Mouse (Mus musculus): ENCODE measurements around the gene Usp29.

Gene Usp29

GRCm38 (mm10) chr7:6816706-6817376, 86.5 kb downstream of the Usp29 start:
- DNase-seq (ENCODE audit: low read depth, low spot score): peak; percentile 65

- no peak for DNase-seq (ENCODE audit: low read depth, low spot score)
These were observed 89.9 kb downstream of the Usp29 start for GRCm38 (mm10) chr7:6820296-6820695.

GRCm38 (mm10) chr7:6822633-6823032, 92.3 kb downstream of the Usp29 start:
- DNase-seq (ENCODE audit: low read depth, low spot score): no peak

DNA sequence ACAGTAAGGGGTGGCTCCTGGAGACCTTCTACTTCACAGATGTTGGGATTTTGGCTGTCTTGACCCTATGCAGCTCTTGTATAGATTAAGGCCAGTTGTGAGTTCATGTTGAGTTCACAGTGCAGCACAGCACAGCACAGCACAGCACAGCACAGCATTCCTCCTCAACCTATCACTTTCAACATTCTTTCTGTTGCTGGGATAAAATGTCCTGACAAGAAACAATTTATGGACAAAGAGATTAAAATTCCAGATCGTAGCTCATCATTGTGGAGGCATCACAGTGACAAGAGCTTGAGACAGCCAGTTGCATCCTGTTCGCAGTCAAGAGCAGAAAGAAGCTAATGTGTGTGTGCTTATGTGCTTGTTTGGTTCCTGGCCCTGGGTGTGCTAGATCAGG, 93.3 kb downstream of the Usp29 start:
- DNase-seq (ENCODE audit: low read depth, low spot score): no peak

- DNase-seq (ENCODE audit: low read depth, low spot score): no peak
These were observed 95.7 kb downstream of the Usp29 start for GRCm38 (mm10) chr7:6825966-6826647.

GRCm38 (mm10) chr7:6829148-6829547, 98.8 kb downstream of the Usp29 start:
- peak; percentile 79 for DNase-seq (ENCODE audit: low read depth, low spot score)

DNA sequence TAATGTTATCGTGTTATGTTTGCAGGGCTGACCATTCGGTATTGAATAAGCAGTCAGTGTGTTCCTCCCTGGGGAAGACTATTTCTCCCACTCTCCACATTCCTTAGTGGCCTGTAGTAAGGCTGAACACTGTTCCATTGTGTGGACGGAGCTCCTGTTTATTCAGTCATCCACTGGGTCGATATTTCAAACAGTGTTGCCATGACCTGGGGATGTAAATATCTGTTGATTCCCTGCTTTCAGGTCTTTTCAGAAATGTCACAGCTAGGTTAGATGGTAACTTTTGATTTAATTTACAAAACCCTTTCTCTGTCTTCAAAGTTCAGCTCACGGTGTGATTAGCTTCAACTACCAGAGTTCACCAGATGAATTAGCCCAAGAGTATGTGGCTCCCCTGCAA, 104.6 kb downstream of the Usp29 start:
- no peak for DNase-seq (ENCODE audit: low read depth, low spot score)

DNA sequence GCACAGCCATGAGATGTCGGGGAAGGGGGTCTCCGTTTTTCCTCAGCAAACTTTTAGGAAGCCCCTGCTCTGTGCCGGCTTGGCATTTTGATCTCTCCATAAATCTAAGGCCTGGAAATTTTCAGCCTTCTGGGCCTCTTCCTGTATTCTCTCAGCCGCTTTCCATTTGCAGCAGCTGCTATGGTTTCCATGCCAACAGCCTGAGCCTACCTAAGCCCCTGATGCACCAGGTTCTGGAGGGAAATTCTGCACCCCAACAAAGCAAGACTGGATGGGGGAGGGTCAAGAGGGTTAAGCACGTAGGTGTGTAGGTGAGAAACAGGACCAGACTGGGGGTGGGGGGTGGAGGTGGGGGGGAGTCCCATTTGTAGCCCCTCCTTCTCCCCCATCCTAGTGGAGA, 105.0 kb downstream of the Usp29 start:
- peak; percentile 65 for DNase-seq (ENCODE audit: low read depth, low spot score)

- no peak for DNase-seq (ENCODE audit: low read depth, low spot score)
These were observed 107.0 kb downstream of the Usp29 start for GRCm38 (mm10) chr7:6837297-6837925.

GRCm38 (mm10) chr7:6837926-6838554, 107.7 kb downstream of the Usp29 start:
- no peak for DNase-seq (ENCODE audit: low read depth, low spot score)

GRCm38 (mm10) chr7:6840860-6841259, 110.5 kb downstream of the Usp29 start:
- DNase-seq (ENCODE audit: low read depth, low spot score): peak; percentile 73

- no peak for DNase-seq (ENCODE audit: low read depth, low spot score)
These were observed 119.1 kb downstream of the Usp29 start for GRCm38 (mm10) chr7:6849495-6849894.

GRCm38 (mm10) chr7:6850321-6850720, 119.9 kb downstream of the Usp29 start:
- no peak for DNase-seq (ENCODE audit: low read depth, low spot score)

DNA sequence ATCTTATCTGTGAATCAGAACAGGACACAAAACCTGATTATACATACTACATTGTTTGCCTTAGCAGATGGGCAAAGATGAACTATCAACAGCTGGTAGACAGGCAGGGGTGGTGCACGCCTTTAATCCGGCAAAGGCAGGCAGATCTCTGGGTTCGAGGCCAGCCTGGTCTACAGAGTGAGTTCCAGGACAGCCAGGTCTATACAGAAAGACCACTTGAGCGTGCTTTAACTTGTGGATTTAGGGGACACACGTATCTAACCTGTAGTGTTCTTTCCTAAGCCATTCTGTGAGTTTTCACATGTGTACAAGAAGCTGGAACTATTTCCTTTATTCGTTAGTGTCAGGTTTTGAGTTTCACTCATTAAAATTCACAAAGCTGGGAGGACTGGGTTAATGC, 120.9 kb downstream of the Usp29 start:
- no peak for DNase-seq (ENCODE audit: low read depth, low spot score)

- DNase-seq (ENCODE audit: low read depth, low spot score): peak; percentile 70
These were observed 121.5 kb downstream of the Usp29 start for GRCm38 (mm10) chr7:6851717-6852503.

- DNase-seq (ENCODE audit: low read depth, low spot score): no peak
These were observed 125.4 kb downstream of the Usp29 start for GRCm38 (mm10) chr7:6855613-6856405.

DNA sequence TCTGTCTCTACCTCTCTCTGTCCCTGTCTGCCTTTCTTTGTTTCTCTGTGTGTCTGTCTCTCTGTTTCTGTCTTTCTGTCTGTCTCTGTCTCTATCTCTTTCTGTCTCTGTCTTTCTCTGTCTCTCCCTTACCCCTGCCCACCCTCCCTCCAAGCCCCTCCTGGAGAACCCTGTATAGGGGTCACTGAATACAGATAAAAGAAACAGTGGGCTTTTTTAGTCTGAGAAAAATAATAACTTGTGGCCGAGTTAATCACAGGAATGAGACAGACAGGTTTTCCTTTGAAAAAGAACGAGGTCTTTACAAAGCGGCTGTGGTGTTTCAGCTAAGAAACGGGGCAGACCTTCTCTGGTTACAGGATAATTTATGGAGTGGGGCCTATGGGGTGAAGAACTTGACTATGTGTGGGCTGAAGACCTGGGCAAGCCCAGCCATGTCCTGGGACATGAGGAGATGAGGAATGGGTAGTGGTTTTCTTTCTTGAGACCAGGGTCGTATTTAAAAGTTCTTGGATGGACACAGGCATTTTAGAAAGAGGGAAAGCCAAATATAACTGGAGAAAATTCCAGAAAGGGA, 128.4 kb downstream of the Usp29 start:
- DNase-seq (ENCODE audit: low read depth, low spot score): no peak

- DNase-seq (ENCODE audit: low read depth, low spot score): peak; percentile 56
These were observed 130.3 kb downstream of the Usp29 start for GRCm38 (mm10) chr7:6860689-6861088.

DNA sequence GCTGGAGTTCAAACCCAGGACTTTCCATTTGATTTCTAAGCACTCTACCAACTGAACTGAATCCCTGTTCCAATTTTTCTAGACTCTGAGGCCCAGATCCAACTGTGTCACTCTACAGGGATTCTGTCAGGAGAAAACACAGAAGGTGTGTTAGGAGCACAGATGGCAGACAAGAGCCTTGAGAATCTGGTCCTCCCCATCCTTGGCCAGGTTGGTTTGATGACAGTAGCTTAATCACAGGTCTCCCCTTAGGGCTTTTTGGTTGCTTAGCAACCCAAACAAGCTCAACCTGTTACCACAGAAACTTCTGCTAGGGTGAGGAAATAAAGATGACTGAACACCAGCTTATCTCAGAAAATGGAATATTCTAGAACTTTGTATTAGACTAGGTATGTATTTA, 136.0 kb downstream of the Usp29 start:
- peak; percentile 92 for DNase-seq (ENCODE audit: low read depth, low spot score)

GRCm38 (mm10) chr7:6868831-6869230, 138.5 kb downstream of the Usp29 start:
- no peak for DNase-seq (ENCODE audit: low read depth, low spot score)

All from brain, adult 2 months (tissue).